Mouse (Mus musculus): ENCODE results near the gene Clint1. TPM values are rescaled to one million over a fixed set of nuclear protein-coding genes. Genes with fewer than 3 reads are reported as not detected.
A peak's percentile ranks its signal among the peaks of the same experiment; 100 is the strongest.

The Clint1 gene
- polyA plus RNA-seq, 1 experiment = 59.2 TPM

DNA sequence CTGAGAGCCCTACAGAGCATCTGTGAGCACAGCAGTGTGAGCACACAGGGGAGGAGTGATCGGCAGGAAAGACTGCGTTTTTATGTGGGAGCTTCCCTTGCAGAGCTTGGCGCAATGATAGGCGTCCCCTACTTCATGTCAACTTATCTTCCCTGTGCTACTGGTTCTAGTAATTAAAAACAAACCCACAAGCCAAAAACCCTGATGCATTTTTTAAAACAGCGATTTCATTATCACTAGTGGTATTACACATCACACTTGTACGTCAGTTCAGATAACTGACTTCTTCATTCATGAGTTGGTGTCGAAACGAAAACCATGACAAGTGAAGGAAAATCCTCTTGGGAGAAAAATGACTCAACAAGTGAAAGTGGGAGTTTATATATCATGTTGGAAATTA, 87.1 kb downstream of the Clint1 start:
- H3K4me1 ChIP-seq (ENCODE audit: control insufficient read depth, insufficient read depth, insufficient read length, low read length) = peaks cover 2% of the 10 kb centered on the region
- H3K27me3 ChIP-seq (ENCODE audit: control insufficient read depth, insufficient read depth, low read length) = no peaks in the 10 kb centered on the region
- H3K27ac ChIP-seq (ENCODE audit: insufficient read depth, low read depth, low read length) = no peak overlapping the region
- TF ChIP-seq CTCF (IDR thresholded peaks at IDR 0.05; ENCODE audit: extremely low read depth, insufficient read length, insufficient replicate concordance, low read depth, low read length) (no peak), POLR2A (IDR thresholded peaks at IDR 0.05; ENCODE audit: low read depth, low read length) (no peak)
- 94% methylated on average over 8 of the region's 8 CpGs for WGBS
- H3K4me3 ChIP-seq (ENCODE audit: low read depth, low read length) = no peak overlapping the region
- peaks cover 15% of the 10 kb centered on the region for H3K36me3 ChIP-seq (ENCODE audit: control insufficient read depth, insufficient read depth, low read length)

DNA sequence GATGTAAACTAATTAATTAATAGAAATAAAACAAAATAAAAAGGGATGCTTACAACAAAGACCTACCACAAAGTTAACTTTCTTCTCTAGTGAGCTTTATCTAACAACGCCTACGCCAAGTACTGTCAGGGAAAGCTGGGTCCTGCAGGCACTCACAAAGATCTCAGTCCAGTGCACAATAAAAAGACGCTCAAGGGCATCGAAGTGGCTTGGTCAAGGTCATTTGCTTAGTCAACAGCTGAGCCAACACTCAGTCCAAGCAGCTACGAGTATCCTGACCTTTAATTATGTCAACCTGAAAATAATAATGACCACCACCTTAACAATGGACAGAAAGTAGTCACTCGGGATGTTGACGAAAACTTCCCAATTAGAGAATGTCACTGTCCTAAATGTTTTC, 90.4 kb downstream of the Clint1 start:
- no peak for TF ChIP-seq POLR2A (IDR thresholded peaks at IDR 0.05; ENCODE audit: low read depth, low read length)
- TF ChIP-seq CTCF (IDR thresholded peaks at IDR 0.05; ENCODE audit: extremely low read depth, insufficient read length, insufficient replicate concordance, low read depth, low read length) = no peak
- H3K27me3 ChIP-seq (ENCODE audit: control insufficient read depth, insufficient read depth, low read length) = no peaks in the 10 kb centered on the region
- no peak overlapping the region for H3K27ac ChIP-seq (ENCODE audit: insufficient read depth, low read depth, low read length)
- peaks cover 2% of the 10 kb centered on the region for H3K4me1 ChIP-seq (ENCODE audit: control insufficient read depth, insufficient read depth, insufficient read length, low read length)
- 95% methylated on average over 7 of the region's 7 CpGs for WGBS
- no peak overlapping the region for H3K4me3 ChIP-seq (ENCODE audit: low read depth, low read length)
- H3K36me3 ChIP-seq (ENCODE audit: control insufficient read depth, insufficient read depth, low read length) = peaks cover 5% of the 10 kb centered on the region; the same call in 1 of the 2 replicates

DNA sequence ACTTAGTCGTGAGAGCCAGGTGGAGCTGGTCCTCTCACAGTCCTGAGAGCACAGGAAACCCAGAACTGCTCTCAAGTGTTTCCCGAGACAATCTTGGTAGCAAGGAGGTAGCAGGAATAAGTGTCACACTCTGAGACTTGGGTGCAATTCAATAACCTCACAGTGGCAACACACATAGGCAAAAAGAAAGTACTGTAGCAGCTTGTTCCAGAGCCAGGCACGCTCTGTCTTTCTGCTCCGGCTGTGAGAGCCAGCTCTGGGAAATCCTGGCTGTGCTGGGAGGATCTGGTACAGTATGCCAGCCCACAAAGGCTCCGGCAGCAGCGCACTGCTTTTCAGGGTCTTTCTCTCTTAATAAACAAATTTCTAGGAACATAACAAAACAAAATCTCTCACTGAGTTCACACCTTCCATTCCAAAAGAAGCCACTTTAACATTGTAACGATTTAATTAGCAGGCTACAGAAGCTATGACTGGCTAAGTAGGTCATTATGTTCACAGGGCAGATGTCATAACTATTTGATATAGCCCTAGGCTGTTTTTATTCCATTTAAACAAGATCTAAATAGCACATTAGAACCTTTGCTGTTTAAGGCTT, 91.4 kb downstream of the Clint1 start:
- WGBS = 60% methylated on average over 7 of the region's 7 CpGs

DNA sequence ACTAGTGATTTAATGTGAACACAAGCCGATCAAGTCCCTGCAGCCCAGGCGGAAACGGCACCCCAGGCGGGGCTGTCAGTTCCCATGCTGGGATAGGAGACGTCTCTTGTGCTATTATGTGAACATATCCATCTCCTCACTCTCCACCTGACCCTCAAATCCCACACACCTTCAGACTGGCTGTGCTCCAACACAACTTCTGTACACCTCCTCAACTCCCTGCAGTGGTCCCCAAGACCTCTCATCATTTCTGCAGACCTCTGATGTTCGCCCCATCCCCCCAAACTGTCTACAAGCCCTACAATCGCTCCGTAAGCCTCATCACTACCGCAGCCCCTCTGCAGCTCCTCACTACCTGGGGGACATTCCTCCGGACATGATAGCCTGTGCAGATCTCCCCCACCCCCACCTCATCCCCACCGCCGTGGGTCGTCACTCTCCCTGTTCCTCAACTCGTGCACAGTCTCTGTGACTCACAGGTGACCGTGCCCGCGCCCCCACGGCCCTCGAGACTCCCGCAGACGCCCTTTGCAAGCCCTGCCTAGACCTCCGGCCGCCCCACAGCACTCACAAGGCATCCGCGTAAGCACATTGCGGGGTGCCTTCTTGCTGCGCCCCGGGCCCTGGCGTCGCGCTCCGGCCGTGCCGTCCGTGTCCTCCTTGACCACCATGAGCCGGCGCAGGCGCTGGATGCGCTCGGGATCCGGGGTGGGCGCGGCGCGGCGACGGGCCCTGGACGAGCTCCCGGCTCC, 92.2 kb downstream of the Clint1 start:
- no peak for TF ChIP-seq CTCF (IDR thresholded peaks at IDR 0.05; ENCODE audit: extremely low read depth, insufficient read length, insufficient replicate concordance, low read depth, low read length)
- TF ChIP-seq POLR2A (IDR thresholded peaks at IDR 0.05; ENCODE audit: low read depth, low read length) = no peak
- H3K36me3 ChIP-seq (ENCODE audit: control insufficient read depth, insufficient read depth, low read length) = peaks cover 3% of the 10 kb centered on the region; the same call in 1 of the 2 replicates
- WGBS = 1% methylated on average over 49 of the region's 49 CpGs
- peak overlapping the region; percentile 91 for H3K4me3 ChIP-seq (ENCODE audit: low read depth, low read length)
- no peak overlapping the region for H3K27ac ChIP-seq (ENCODE audit: insufficient read depth, low read depth, low read length)
- H3K4me1 ChIP-seq (ENCODE audit: control insufficient read depth, insufficient read depth, insufficient read length, low read length) = peaks cover 2% of the 10 kb centered on the region
- no peaks in the 10 kb centered on the region for H3K27me3 ChIP-seq (ENCODE audit: control insufficient read depth, insufficient read depth, low read length)

More for the DNA sequence above, 91.4 kb downstream of the Clint1 start:
- TF ChIP-seq POLR2A (IDR thresholded peaks at IDR 0.05; ENCODE audit: low read depth, low read length) (no peak), CTCF (IDR thresholded peaks at IDR 0.05; ENCODE audit: extremely low read depth, insufficient read length, insufficient replicate concordance, low read depth, low read length) (no peak)
- Histone ChIP-seq H3K27me3 (ENCODE audit: control insufficient read depth, insufficient read depth, low read length) (no peaks in the 10 kb centered on the region), H3K4me1 (ENCODE audit: control insufficient read depth, insufficient read depth, insufficient read length, low read length) (peaks cover 2% of the 10 kb centered on the region), H3K27ac (ENCODE audit: insufficient read depth, low read depth, low read length) (no peak overlapping the region), H3K4me3 (ENCODE audit: low read depth, low read length) (no peak overlapping the region), H3K36me3 (ENCODE audit: control insufficient read depth, insufficient read depth, low read length) (peaks cover 3% of the 10 kb centered on the region; the same call in 1 of the 2 replicates)

DNA sequence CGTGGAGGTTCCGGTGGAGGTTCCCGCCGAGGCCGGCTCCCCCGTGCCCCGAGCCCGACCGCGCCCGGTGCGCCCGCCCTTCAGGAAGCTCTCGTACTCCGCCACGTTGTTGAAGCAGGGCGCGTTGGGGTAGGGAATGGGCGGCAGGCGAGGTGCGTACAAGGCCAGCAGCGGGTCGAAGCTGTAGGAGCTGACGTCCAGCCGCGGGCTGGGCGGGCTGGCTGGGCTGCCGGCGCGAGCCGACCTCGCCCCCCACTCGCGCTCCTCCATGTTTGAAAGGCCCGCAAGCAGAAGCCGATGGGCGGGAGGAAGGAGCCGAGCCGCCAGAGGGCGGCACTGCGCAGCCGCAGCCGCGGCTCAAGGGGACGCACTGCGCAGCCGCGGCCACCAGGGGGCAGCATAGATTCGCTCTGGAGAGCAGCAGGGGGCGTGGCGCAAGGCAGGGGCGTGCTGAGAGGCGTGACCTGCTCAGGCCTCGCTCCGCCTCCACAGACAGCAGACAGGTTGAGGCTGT, 92.8 kb downstream of the Clint1 start, which contains the start of gene Lsm11:
Gene Lsm11 (minus strand): TSS at position 293 of the 514 bp plus-strand sequence.
- Histone ChIP-seq H3K27ac (ENCODE audit: insufficient read depth, low read depth, low read length) (no peak within 1 kb of the TSS), H3K4me3 (ENCODE audit: low read depth, low read length) (peak within 1 kb of the TSS; percentile 91), H3K36me3 (ENCODE audit: control insufficient read depth, insufficient read depth, low read length) (peaks cover 3% of the 10 kb centered on the region; the same call in 1 of the 2 replicates), H3K27me3 (ENCODE audit: control insufficient read depth, insufficient read depth, low read length) (no peaks in the 10 kb centered on the region), H3K4me1 (ENCODE audit: control insufficient read depth, insufficient read depth, insufficient read length, low read length) (peaks cover 2% of the 10 kb centered on the region)
- TF ChIP-seq POLR2A (IDR thresholded peaks at IDR 0.05; ENCODE audit: low read depth, low read length) (0 out of 2 replicates have a peak, but pooled peaks have one; percentile 21), CTCF (IDR thresholded peaks at IDR 0.05; ENCODE audit: extremely low read depth, insufficient read length, insufficient replicate concordance, low read depth, low read length) (peak; percentile 100)
- WGBS = 1% methylated on average over 55 of the region's 55 CpGs

DNA sequence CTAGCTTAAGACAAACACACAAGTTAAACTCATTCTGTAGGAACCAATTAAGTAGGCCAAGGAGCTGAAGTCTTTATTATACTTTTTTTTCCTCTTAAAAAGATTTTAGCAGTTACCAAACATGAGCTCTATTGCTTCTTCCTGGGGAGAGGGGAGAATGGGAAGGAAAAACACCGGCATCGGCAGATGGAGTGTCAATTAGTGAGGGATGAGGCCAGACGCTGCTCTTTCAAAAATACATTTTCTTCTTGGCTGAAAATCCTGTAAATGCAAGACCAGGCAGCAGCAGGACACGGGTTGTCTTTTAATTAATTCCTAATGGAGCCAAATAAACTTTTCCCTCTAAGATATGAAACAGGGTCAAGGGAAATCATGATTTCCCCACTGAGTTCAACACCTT, 94.9 kb downstream of the Clint1 start:
- no peak for TF ChIP-seq CTCF (IDR thresholded peaks at IDR 0.05; ENCODE audit: extremely low read depth, insufficient read length, insufficient replicate concordance, low read depth, low read length)
- no peak for TF ChIP-seq POLR2A (IDR thresholded peaks at IDR 0.05; ENCODE audit: low read depth, low read length)
- H3K4me1 ChIP-seq (ENCODE audit: control insufficient read depth, insufficient read depth, insufficient read length, low read length) = peaks cover 2% of the 10 kb centered on the region

DNA sequence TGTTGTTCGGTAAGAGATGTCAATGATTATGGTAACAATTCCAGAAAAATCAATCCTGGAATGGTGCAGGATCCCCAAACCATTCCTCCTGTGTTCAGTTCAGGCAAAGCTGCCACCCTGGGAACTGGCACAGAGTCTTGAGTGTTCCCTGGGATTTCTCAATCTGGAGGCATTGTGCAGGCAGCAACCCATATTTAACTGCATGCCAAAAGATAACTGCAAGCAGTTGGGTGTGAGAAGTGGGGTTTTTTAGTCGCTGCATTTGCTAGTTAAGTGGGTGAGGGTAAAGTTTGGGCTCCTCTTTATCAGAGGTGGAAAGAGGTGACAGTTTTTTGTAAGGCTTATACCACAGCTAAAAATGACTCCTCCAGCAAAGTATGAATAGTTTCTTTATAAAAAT, 95.6 kb downstream of the Clint1 start:
- 85% methylated on average over 2 of the region's 2 CpGs for WGBS
- no peak overlapping the region for H3K27ac ChIP-seq (ENCODE audit: insufficient read depth, low read depth, low read length)
- peaks cover 8% of the 10 kb centered on the region for H3K36me3 ChIP-seq (ENCODE audit: control insufficient read depth, insufficient read depth, low read length)
- TF ChIP-seq CTCF (IDR thresholded peaks at IDR 0.05; ENCODE audit: extremely low read depth, insufficient read length, insufficient replicate concordance, low read depth, low read length) = no peak
- no peak for TF ChIP-seq POLR2A (IDR thresholded peaks at IDR 0.05; ENCODE audit: low read depth, low read length)
- peaks cover 2% of the 10 kb centered on the region for H3K4me1 ChIP-seq (ENCODE audit: control insufficient read depth, insufficient read depth, insufficient read length, low read length)
- no peak overlapping the region for H3K4me3 ChIP-seq (ENCODE audit: low read depth, low read length)
- no peaks in the 10 kb centered on the region for H3K27me3 ChIP-seq (ENCODE audit: control insufficient read depth, insufficient read depth, low read length)

More for the DNA sequence above, 94.9 kb downstream of the Clint1 start:
- Histone ChIP-seq H3K36me3 (ENCODE audit: control insufficient read depth, insufficient read depth, low read length) (peaks cover 6% of the 10 kb centered on the region), H3K4me3 (ENCODE audit: low read depth, low read length) (no peak overlapping the region), H3K27ac (ENCODE audit: insufficient read depth, low read depth, low read length) (no peak overlapping the region), H3K27me3 (ENCODE audit: control insufficient read depth, insufficient read depth, low read length) (no peaks in the 10 kb centered on the region)
- WGBS = 86% methylated on average over 4 of the region's 4 CpGs

Data from small intestine, adult 2 months (tissue).